Mouse (Mus musculus) hindbrain, embryonic 14.5 days (tissue): ENCODE measurements around the gene Fbxw9. TPM values are rescaled to one million over a fixed set of nuclear protein-coding genes. Genes with fewer than 3 reads are reported as not detected.

Source experiments
- ATAC-seq: fragments of 200-750 bp; cut with Nextera tagmentation; 2 replicates; pipeline ENCODE4 v1.8.0; 2017; ENCODE audit warnings: moderate number of reproducible peaks, mild to moderate bottlenecking, moderate TSS enrichment, moderate library complexity; ENCODE audit not compliant: low FRiP score
- DNase-seq: peaks from one replicate; pipeline ENCODE4 v3.0.0-alpha.2; 2015; ENCODE audit warnings: low spot score
- H3K27ac ChIP-seq: fragments of 300-500 bp; sonication (generic); 2 replicates; pipeline ENCODE4 v1.5.1; 2014; ENCODE audit warnings: mild to moderate bottlenecking, moderate library complexity
- H3K27me3 ChIP-seq: fragments of 300-500 bp; sonication (generic); 2 replicates; pipeline ENCODE4 v1.6.1; 2014; ENCODE audit warnings: mild to moderate bottlenecking, low read length, mixed read lengths; ENCODE audit not compliant: control insufficient read depth, insufficient read depth
- H3K36me3 ChIP-seq: fragments of 300-500 bp; sonication (generic); replicated peaks from 2 replicates; pipeline ENCODE4 v1.6.1; 2014; ENCODE audit not compliant: control insufficient read depth, insufficient read depth
- H3K4me1 ChIP-seq: fragments of 300-500 bp; sonication (generic); replicated peaks from 2 replicates; pipeline ENCODE4 v1.6.1; 2014; ENCODE audit warnings: antibody characterized with exemption, low read length, mixed read lengths; ENCODE audit not compliant: control insufficient read depth, insufficient read depth
- H3K4me2 ChIP-seq: fragments of 300-500 bp; sonication (generic); replicated peaks from 2 replicates; pipeline ENCODE4 v1.6.1; 2014; ENCODE audit warnings: mild to moderate bottlenecking, moderate library complexity
- H3K4me3 ChIP-seq: fragments of 300-500 bp; sonication (generic); replicated peaks from 2 replicates; pipeline ENCODE4 v1.5.1; 2014; ENCODE audit warnings: mild to moderate bottlenecking, low read length
- H3K9ac ChIP-seq: fragments of 300-500 bp; sonication (generic); 2 replicates; pipeline ENCODE4 v1.6.1; 2014
- H3K9me3 ChIP-seq: fragments of 300-500 bp; sonication (generic); 2 replicates; pipeline ENCODE4 v1.6.1; 2016; ENCODE audit warnings: low read length; ENCODE audit not compliant: control insufficient read depth
- WGBS: fragments of 180-500 bp; shearing (Covaris S2); extraction: QIAGEN DNeasy Blood & Tissue Kit; methylation state at CpG from one replicate; pipeline ENCODE4 v1.1.7; 2014; 5-methylcytosine and 5-hydroxymethylcytosine counted together
- polyA plus RNA-seq: library from polyadenylated mRNA; unstranded; fragments of >200 nt; fragmentation: Nextera tagmentation; extraction: Ambion mirVana; gene quantifications from 2 replicates; pipeline ENCODE4 v1.2.1, GENCODE M21; 2014

The Fbxw9 gene
- 63.0 and 68.9 TPM in 2 replicates for polyA plus RNA-seq

DNA sequence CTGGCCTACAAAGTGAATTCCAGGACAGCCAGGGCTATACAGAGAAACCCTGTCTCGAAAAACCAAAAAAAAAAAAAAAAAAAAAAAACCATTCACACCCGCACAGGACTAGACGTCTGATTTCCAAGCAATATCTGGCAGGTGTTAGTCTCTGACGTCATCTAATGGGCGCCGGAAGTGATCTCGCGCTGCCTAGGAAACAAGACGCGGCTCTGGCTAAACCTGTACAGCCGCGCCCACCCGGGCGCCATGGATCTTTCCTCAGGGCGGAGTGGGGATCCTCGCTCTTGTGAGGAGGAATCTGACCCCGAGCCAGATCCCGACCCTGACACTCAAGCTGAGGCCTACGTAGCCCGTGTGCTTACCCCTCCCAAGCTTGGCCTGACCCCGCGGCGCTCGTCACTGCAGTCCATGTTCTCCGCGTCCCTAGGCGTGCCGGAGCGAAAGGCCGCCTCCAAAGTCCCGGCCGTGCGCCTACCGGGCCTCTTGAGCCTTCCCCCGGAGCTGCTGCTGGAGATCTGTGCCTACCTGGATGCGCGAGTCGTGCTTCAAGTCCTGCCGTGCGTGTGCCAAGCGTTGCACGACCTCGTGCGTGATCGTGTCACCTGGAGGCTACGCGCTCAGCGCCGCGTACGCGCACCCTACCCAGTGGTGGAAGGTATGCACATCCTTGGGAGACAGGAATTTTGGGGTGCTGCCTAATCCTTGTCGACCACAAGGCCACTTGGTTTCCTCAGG, at the start of gene Fbxw9:
Fbxw9 (plus strand) TSS at position 177 of the 738 bp plus-strand sequence.
- peak within 1 kb of the TSS; percentile 96 for H3K4me3 ChIP-seq
- no peaks in the 10 kb centered on the region for H3K27me3 ChIP-seq
- peak; percentile 98 for DNase-seq
- H3K9me3 ChIP-seq: no peaks in the 10 kb centered on the region
- peak within 1 kb of the TSS; percentile 89 for H3K9ac ChIP-seq
- under 1% methylated on average over 52 of the region's 53 CpGs for WGBS
- peaks cover 57% of the 10 kb centered on the region for H3K36me3 ChIP-seq
- peaks cover 16% of the 10 kb centered on the region for H3K4me1 ChIP-seq
- ATAC-seq: peak; percentile 92
- peak within 1 kb of the TSS; percentile 86 for H3K4me2 ChIP-seq
- H3K27ac ChIP-seq: peak within 1 kb of the TSS; percentile 66

DNA sequence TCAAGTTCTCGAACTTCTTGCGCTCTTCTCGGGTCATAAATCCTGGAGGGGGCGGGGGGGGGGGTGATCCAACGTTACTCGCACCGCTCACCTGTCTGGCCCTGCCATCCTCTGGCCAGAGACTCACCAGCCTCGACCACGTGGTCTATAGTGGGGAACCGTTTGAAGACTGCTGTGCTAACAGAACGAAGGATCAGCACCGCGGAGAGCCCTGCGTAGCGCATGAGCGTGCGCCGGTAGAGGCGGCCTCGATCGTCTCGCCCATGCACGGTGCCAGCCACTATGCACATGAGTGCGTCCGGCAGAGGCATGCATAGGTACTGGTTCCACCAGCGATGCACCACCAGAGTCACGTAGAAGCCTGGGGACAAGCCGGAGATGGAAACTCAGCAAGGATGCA, 48.6 kb upstream of the Fbxw9 start:
- Histone ChIP-seq H3K36me3 (no peaks in the 10 kb centered on the region), H3K27me3 (peaks cover 40% of the 10 kb centered on the region), H3K27ac (no peak overlapping the region), H3K4me2 (no peak overlapping the region), H3K4me3 (no peak overlapping the region), H3K4me1 (no peaks in the 10 kb centered on the region), H3K9me3 (no peaks in the 10 kb centered on the region), H3K9ac (no peak overlapping the region)
- no peak for ATAC-seq
- WGBS: 21% methylated on average over 27 of the region's 28 CpGs
- DNase-seq: no peak

DNA sequence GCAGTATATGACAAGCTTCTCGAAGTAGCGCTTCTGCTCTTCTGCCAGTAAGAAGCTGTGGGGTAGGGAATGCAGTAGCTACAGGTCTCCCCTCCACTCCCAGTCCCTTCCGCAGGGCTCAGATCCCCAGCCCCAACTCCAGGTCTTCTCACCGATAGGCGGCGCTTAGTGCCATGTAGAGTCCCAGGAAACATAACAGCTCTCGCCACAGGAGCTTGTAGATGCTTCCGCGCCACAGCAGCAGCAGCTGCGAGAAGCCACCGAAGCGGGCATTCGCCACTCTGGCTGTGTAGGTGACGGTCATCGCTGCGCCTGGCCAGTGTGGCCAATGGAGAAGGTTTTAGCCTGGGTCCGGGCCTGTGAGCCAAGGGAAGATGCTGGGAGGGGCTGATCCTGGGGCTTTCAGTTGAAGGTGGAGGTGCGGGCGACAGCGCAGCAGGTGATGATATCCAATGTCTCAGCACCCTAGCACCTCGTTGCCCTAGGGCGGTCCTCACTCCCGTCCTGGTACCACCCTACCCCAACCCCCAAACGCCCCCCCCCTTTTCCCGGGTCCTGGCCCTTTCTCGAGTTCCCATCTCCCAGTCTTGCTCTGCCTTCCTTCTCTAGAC, 46.5 kb upstream of the Fbxw9 start:
- H3K9ac ChIP-seq: peak overlapping the region; percentile 53; the same call in 1 of the 2 replicates
- no peaks in the 10 kb centered on the region for H3K4me1 ChIP-seq
- H3K4me3 ChIP-seq: peak overlapping the region; percentile 28
- ATAC-seq: peak; percentile 65
- H3K9me3 ChIP-seq: no peaks in the 10 kb centered on the region
- 7% methylated on average over 25 of the region's 26 CpGs for WGBS
- H3K36me3 ChIP-seq: peaks cover 9% of the 10 kb centered on the region
- peaks cover 31% of the 10 kb centered on the region for H3K27me3 ChIP-seq
- no peak overlapping the region for H3K27ac ChIP-seq
- H3K4me2 ChIP-seq: peak overlapping the region; percentile 68
- peak; percentile 81 for DNase-seq

DNA sequence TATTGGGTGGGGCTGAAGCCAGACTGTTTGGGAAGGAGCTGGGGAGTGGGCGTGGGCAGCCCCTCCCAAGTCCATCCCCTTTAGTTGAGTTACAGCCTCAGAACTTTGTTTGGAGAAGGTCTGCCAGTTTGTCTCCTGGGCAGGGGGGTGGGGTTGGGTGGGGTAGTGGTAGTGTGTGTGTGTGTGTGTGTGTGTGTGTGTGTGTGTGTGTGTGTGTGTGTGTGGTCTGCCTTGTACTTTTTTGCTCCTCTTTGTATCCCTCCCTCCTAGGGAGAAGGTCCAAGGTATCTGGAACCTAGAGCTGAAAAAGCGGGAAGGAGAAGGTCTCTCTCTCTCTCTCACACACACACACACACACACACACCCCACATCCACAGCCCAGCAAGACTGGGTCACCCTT, 45.4 kb upstream of the Fbxw9 start, which contains the start of gene Best2:
Best2 (minus strand) TSS at position 101 of the 400 bp plus-strand sequence.
- Histone ChIP-seq H3K4me2 (peak within 1 kb of the TSS; percentile 68), H3K9ac (peak within 1 kb of the TSS; percentile 53; the same call in 1 of the 2 replicates), H3K9me3 (no peaks in the 10 kb centered on the region), H3K4me1 (no peaks in the 10 kb centered on the region), H3K27me3 (peaks cover 24% of the 10 kb centered on the region), H3K27ac (no peak within 1 kb of the TSS), H3K4me3 (peak within 1 kb of the TSS; percentile 28), H3K36me3 (peaks cover 20% of the 10 kb centered on the region)
- DNase-seq (no peak), ATAC-seq (no peak)
- 60% methylated on average over 2 of the region's 2 CpGs for WGBS

DNA sequence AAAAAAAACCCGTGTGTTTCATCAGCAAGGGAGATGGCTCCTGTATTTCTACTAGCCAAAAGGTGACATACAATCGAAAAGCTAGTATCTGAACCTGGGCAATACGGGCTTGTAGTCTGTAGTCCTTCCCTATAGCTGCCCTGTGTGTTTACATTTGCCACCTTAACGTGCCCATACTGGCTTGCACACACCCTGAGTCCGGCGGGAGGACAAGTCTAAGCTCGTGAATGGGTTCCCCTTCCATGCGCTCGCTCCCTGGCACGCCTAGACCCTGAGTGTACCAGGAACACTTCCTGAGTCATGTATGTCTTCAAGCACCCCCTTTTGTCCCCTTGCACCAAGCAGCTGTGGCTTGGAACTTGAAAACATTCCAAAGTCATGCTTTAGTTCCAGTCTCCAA, 43.1 kb upstream of the Fbxw9 start:
- H3K9me3 ChIP-seq: no peaks in the 10 kb centered on the region
- peaks cover 43% of the 10 kb centered on the region for H3K36me3 ChIP-seq
- WGBS: 68% methylated on average over 10 of the region's 10 CpGs
- no peak overlapping the region for H3K27ac ChIP-seq
- no peak for DNase-seq
- no peaks in the 10 kb centered on the region for H3K4me1 ChIP-seq
- no peak overlapping the region for H3K4me2 ChIP-seq
- ATAC-seq: no peak
- H3K27me3 ChIP-seq: peaks cover 10% of the 10 kb centered on the region
- no peak overlapping the region for H3K9ac ChIP-seq
- H3K4me3 ChIP-seq: no peak overlapping the region

DNA sequence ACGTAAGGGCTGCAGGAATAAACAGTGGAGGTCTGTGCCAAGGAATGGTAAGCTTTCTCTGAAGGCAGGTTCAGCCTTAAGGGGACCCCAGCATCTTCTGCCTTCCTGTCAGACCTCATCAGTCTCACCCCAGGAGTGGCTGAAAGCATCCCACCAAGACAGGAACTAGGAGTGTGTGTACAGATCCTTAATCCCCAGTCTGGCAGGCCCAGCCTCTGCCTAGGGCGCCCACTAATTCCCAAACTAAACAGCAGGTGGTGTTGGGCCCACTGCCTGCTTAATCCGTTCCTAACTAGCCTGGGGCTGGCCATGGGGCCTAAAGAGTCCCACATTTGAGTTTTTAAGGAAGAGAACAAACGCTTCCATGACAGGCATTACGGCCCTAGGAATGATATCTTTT, 42.6 kb upstream of the Fbxw9 start:
- H3K4me3 ChIP-seq: no peak overlapping the region
- H3K9me3 ChIP-seq: no peaks in the 10 kb centered on the region
- H3K4me2 ChIP-seq: no peak overlapping the region
- peaks cover 48% of the 10 kb centered on the region for H3K36me3 ChIP-seq
- no peak overlapping the region for H3K27ac ChIP-seq
- 49% methylated on average over 5 of the region's 5 CpGs for WGBS
- H3K4me1 ChIP-seq: no peaks in the 10 kb centered on the region
- no peak for ATAC-seq
- peaks cover 8% of the 10 kb centered on the region for H3K27me3 ChIP-seq
- no peak for DNase-seq
- no peak overlapping the region for H3K9ac ChIP-seq

DNA sequence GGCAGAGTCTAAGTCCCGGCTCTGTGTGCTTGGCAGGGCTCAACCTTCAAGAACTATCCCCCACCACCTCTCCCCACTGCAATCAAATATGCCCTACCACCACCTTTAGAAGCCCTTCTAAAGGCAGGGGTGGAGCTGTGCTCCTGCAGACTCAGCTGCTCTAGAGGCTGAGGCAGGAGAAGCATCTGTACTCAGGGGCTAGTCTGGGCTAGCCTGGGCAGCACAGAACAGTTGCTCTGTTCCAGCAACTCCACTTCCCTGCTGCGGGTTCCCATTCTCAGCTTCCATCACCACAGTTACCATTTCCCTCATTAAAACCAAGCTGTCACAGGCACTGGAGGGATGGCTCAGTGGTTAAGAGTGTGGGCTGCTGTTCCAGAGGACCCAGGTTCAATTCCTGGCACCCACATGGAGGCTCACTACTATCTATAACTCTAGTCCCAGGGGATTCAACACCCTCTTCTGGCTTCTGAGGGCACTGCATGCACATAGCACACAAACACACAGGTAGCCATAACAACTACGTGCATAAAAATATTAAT, 38.3 kb upstream of the Fbxw9 start:
- Histone ChIP-seq H3K27me3 (no peaks in the 10 kb centered on the region), H3K36me3 (peaks cover 67% of the 10 kb centered on the region), H3K4me1 (peaks cover 19% of the 10 kb centered on the region), H3K27ac (no peak overlapping the region), H3K9me3 (no peaks in the 10 kb centered on the region), H3K4me2 (no peak overlapping the region), H3K9ac (no peak overlapping the region), H3K4me3 (no peak overlapping the region)
- DNase-seq (no peak), ATAC-seq (no peak)
- 95% methylated on average over 3 of the region's 3 CpGs for WGBS

DNA sequence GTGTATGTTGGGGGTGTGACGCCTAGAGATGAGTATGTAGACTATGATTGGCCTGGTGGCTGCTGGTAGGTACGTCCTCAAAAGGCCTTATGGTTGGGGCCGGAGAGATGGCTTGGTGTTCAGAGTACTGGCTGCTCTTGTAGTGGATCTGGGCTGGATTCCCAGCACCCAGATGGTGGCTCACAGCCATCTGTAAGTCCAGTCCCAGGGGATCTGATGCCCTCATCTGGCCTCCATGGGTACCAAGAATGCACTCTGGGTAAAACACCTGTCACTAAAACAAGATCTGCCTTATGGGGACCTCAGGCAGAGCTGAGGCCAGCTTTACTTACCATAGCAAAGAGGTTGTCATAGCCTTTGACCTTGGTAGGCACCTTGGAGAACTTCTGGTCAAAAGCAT, 36.0 kb upstream of the Fbxw9 start:
- Histone ChIP-seq H3K9ac (0 out of 2 replicates have a peak overlapping the region, but pooled peaks have one; percentile 83), H3K36me3 (peaks cover 53% of the 10 kb centered on the region), H3K27me3 (no peaks in the 10 kb centered on the region), H3K4me2 (peak overlapping the region; percentile 86), H3K4me3 (peak overlapping the region; percentile 88; the same call in 1 of the 2 replicates), H3K4me1 (peaks cover 29% of the 10 kb centered on the region), H3K27ac (no peak overlapping the region), H3K9me3 (no peaks in the 10 kb centered on the region)
- no peak for ATAC-seq
- WGBS: 91% methylated on average over 3 of the region's 3 CpGs
- no peak for DNase-seq
